Mouse (Mus musculus) heart, embryonic 15.5 days (tissue): Measurements from ENCODE around the gene Eno2. TPM values are rescaled to one million over a fixed set of nuclear protein-coding genes. Genes with fewer than 3 reads are reported as not detected.

Source experiments
- ATAC-seq: fragments of 200-750 bp; cut with Nextera tagmentation; replicated peaks from 2 replicates; pipeline ENCODE4 v1.8.0; 2017; ENCODE audit warnings: low read depth, moderate TSS enrichment; ENCODE audit not compliant: insufficient number of reproducible peaks, insufficient read depth, low FRiP score
- H3K27ac ChIP-seq: fragments of 300-500 bp; sonication (generic); 2 replicates; pipeline ENCODE4 v1.5.1; 2015; ENCODE audit warnings: mild to moderate bottlenecking, inconsistent platforms
- H3K27me3 ChIP-seq: fragments of 300-500 bp; sonication (generic); 2 replicates; pipeline ENCODE4 v1.6.1; 2015; ENCODE audit warnings: inconsistent platforms
- H3K36me3 ChIP-seq: fragments of 300-500 bp; sonication (generic); 2 replicates; pipeline ENCODE4 v1.6.1; 2015; ENCODE audit warnings: mild to moderate bottlenecking, inconsistent platforms
- H3K4me1 ChIP-seq: fragments of 300-500 bp; sonication (generic); replicated peaks from 2 replicates; pipeline ENCODE4 v1.6.1; 2015; ENCODE audit warnings: inconsistent platforms
- H3K4me2 ChIP-seq: fragments of 300-500 bp; sonication (generic); 2 replicates; pipeline ENCODE4 v1.6.1; 2015; ENCODE audit warnings: inconsistent platforms, mild to moderate bottlenecking, moderate library complexity
- H3K4me3 ChIP-seq: fragments of 300-500 bp; sonication (generic); 2 replicates; pipeline ENCODE4 v1.5.1; 2015; ENCODE audit warnings: mild to moderate bottlenecking, inconsistent platforms
- H3K9ac ChIP-seq: fragments of 300-500 bp; sonication (generic); 2 replicates; pipeline ENCODE4 v1.6.1; 2015; ENCODE audit warnings: mild to moderate bottlenecking, inconsistent platforms
- H3K9me3 ChIP-seq: fragments of 300-500 bp; sonication (generic); replicated peaks from 2 replicates; pipeline ENCODE4 v1.6.1; 2016; ENCODE audit warnings: inconsistent platforms
- WGBS: fragments of 180-500 bp; shearing (Covaris S2); methylation state at CpG from one replicate; pipeline ENCODE4 v1.1.7; 2015; ENCODE audit warnings: mixed read lengths; 5-methylcytosine and 5-hydroxymethylcytosine counted together
- polyA plus RNA-seq: library from polyadenylated mRNA; unstranded; fragments of >200 nt; fragmentation: Nextera tagmentation; extraction: Ambion mirVana; gene quantifications from 2 replicates; pipeline ENCODE4 v1.2.1, GENCODE M21; 2015

Gene Eno2
- polyA plus RNA-seq, 1 experiment from 2014 or later, result 2.7 TPM

GRCm38 (mm10) chr6:124738511-124739023 is 30.9 kb downstream of the Eno2 start, which contains the start of gene Ptpn6:
Gene Ptpn6, minus strand, starts transcription at chr6:124738714.
- Histone ChIP-seq H3K36me3 (peaks cover 8% of the 10 kb centered on the region; the same call in 1 of the 2 replicates), H3K27me3 (no peaks in the 10 kb centered on the region), H3K4me1 (peaks cover 26% of the 10 kb centered on the region), H3K9me3 (no peaks in the 10 kb centered on the region), H3K9ac (no peak within 1 kb of the TSS), H3K4me3 (no peak within 1 kb of the TSS; the same call in 1 of the 2 replicates), H3K4me2 (peak within 1 kb of the TSS; percentile 8; the same call in 1 of the 2 replicates), H3K27ac (0 out of 2 replicates have a peak within 1 kb of the TSS, but pooled peaks have one; percentile 13)
- WGBS, result 33% methylated on average over 15 of the region's 15 CpGs
- no peak for ATAC-seq

GRCm38 (mm10) chr6:124737040-124737439 is 32.4 kb downstream of the Eno2 start:
- no peak overlapping the region for H3K4me3 ChIP-seq
- no peak overlapping the region for H3K9ac ChIP-seq
- H3K27ac ChIP-seq, result no peak overlapping the region
- H3K27me3 ChIP-seq, result no peaks in the 10 kb centered on the region
- no peak overlapping the region for H3K4me2 ChIP-seq
- 86% methylated on average over 11 of the region's 11 CpGs for WGBS
- peaks cover 27% of the 10 kb centered on the region for H3K4me1 ChIP-seq
- no peak for ATAC-seq
- no peaks in the 10 kb centered on the region for H3K9me3 ChIP-seq
- H3K36me3 ChIP-seq, result no peaks in the 10 kb centered on the region

GRCm38 (mm10) chr6:124734417-124734816 is 35.1 kb downstream of the Eno2 start:
- Histone ChIP-seq H3K9me3 (no peaks in the 10 kb centered on the region), H3K36me3 (no peaks in the 10 kb centered on the region), H3K27me3 (no peaks in the 10 kb centered on the region), H3K4me2 (no peak overlapping the region), H3K4me3 (no peak overlapping the region), H3K9ac (no peak overlapping the region), H3K4me1 (peaks cover 14% of the 10 kb centered on the region), H3K27ac (no peak overlapping the region)
- 87% methylated on average over 3 of the region's 3 CpGs for WGBS
- ATAC-seq, result no peak

- H3K4me3 ChIP-seq, result peak overlapping the region; percentile 30
- WGBS, result 51% methylated on average over 19 of the region's 19 CpGs
- H3K9me3 ChIP-seq, result no peaks in the 10 kb centered on the region
- H3K27ac ChIP-seq, result peak overlapping the region; percentile 20; the same call in 1 of the 2 replicates
- peak overlapping the region; percentile 31; the same call in 1 of the 2 replicates for H3K9ac ChIP-seq
- no peaks in the 10 kb centered on the region for H3K27me3 ChIP-seq
- H3K36me3 ChIP-seq, result no peaks in the 10 kb centered on the region
- peak overlapping the region; percentile 28; the same call in 1 of the 2 replicates for H3K4me2 ChIP-seq
- ATAC-seq, result no peak; the same call in 1 of the 2 replicates
- H3K4me1 ChIP-seq, result peaks cover 2% of the 10 kb centered on the region; the same call in 1 of the 2 replicates
Observed at GRCm38 (mm10) chr6:124732476-124733370, 36.8 kb downstream of the Eno2 start.

GRCm38 (mm10) chr6:124731038-124731437 is 38.4 kb downstream of the Eno2 start:
- no peak overlapping the region for H3K9ac ChIP-seq
- peaks cover 2% of the 10 kb centered on the region; the same call in 1 of the 2 replicates for H3K4me1 ChIP-seq
- H3K4me3 ChIP-seq, result no peak overlapping the region
- 77% methylated on average over 7 of the region's 7 CpGs for WGBS
- H3K4me2 ChIP-seq, result no peak overlapping the region
- no peak overlapping the region for H3K27ac ChIP-seq
- no peaks in the 10 kb centered on the region for H3K36me3 ChIP-seq
- H3K9me3 ChIP-seq, result no peaks in the 10 kb centered on the region
- no peaks in the 10 kb centered on the region for H3K27me3 ChIP-seq
- ATAC-seq, result no peak

GRCm38 (mm10) chr6:124729850-124730705 is 39.4 kb downstream of the Eno2 start:
- H3K27ac ChIP-seq, result no peak overlapping the region

GRCm38 (mm10) chr6:124728621-124729020 is 40.9 kb downstream of the Eno2 start:
- Histone ChIP-seq H3K36me3 (no peaks in the 10 kb centered on the region), H3K9me3 (no peaks in the 10 kb centered on the region), H3K4me3 (no peak overlapping the region), H3K27ac (no peak overlapping the region), H3K4me1 (peaks cover 2% of the 10 kb centered on the region; the same call in 1 of the 2 replicates), H3K27me3 (no peaks in the 10 kb centered on the region), H3K4me2 (no peak overlapping the region), H3K9ac (no peak overlapping the region)
- no peak for ATAC-seq
- WGBS, result 81% methylated on average over 10 of the region's 10 CpGs

More at GRCm38 (mm10) chr6:124729850-124730705, 39.4 kb downstream of the Eno2 start:
- Histone ChIP-seq H3K27me3 (no peaks in the 10 kb centered on the region), H3K4me3 (no peak overlapping the region), H3K9ac (no peak overlapping the region), H3K9me3 (no peaks in the 10 kb centered on the region), H3K4me1 (peaks cover 2% of the 10 kb centered on the region; the same call in 1 of the 2 replicates), H3K36me3 (no peaks in the 10 kb centered on the region), H3K4me2 (no peak overlapping the region)
- ATAC-seq, result no peak
- 71% methylated on average over 8 of the region's 8 CpGs for WGBS

GRCm38 (mm10) chr6:124724472-124724871 is 45.0 kb downstream of the Eno2 start:
- ATAC-seq, result no peak
- no peaks in the 10 kb centered on the region for H3K27me3 ChIP-seq
- H3K9me3 ChIP-seq, result no peaks in the 10 kb centered on the region
- H3K27ac ChIP-seq, result no peak overlapping the region
- no peak overlapping the region for H3K4me3 ChIP-seq
- WGBS, result 85% methylated on average over 10 of the region's 10 CpGs
- H3K9ac ChIP-seq, result no peak overlapping the region
- H3K4me1 ChIP-seq, result peaks cover 6% of the 10 kb centered on the region
- no peaks in the 10 kb centered on the region for H3K36me3 ChIP-seq
- H3K4me2 ChIP-seq, result no peak overlapping the region

GRCm38 (mm10) chr6:124723541-124723940 is 45.9 kb downstream of the Eno2 start:
- Histone ChIP-seq H3K27me3 (no peaks in the 10 kb centered on the region), H3K9me3 (no peaks in the 10 kb centered on the region), H3K4me3 (no peak overlapping the region), H3K4me1 (peaks cover 9% of the 10 kb centered on the region), H3K9ac (no peak overlapping the region), H3K36me3 (no peaks in the 10 kb centered on the region), H3K27ac (no peak overlapping the region), H3K4me2 (no peak overlapping the region)
- no peak for ATAC-seq
- WGBS, result 61% methylated on average over 8 of the region's 8 CpGs

GRCm38 (mm10) chr6:124722876-124723473 is 46.5 kb downstream of the Eno2 start:
- H3K27me3 ChIP-seq, result no peaks in the 10 kb centered on the region

More at GRCm38 (mm10) chr6:124722876-124723473, 46.5 kb downstream of the Eno2 start:
- Histone ChIP-seq H3K9ac (no peak overlapping the region), H3K9me3 (no peaks in the 10 kb centered on the region), H3K4me3 (no peak overlapping the region), H3K36me3 (no peaks in the 10 kb centered on the region), H3K4me1 (peaks cover 9% of the 10 kb centered on the region), H3K27ac (no peak overlapping the region), H3K4me2 (no peak overlapping the region)
- no peak for ATAC-seq
- 62% methylated on average over 6 of the region's 6 CpGs for WGBS
